16 mouse cellular contexts compared by ENCODE assay signal in genomic region chr14:19988410-19988809, GRCm38 (mm10). TPM values are rescaled to one million over a fixed set of nuclear protein-coding genes. Genes with fewer than 3 reads are reported as not detected.
A peak's percentile ranks its signal among the peaks of the same experiment; 100 is the strongest.
DNase-seq lines count a peak whose midpoint lies in the region; ATAC-seq and TF ChIP-seq lines count a peak whose summit lies in the region.
"Had no signal": no experiment of that assay in that cellular context is flagged by ENCODE, and none has a peak within 500 bp of the region (broad histone marks: within the 10 kb centered on the region; RNA-seq: fewer than 3 reads in every experiment).

No protein-coding gene starts in this region.

- no peaks in the 10 kb centered on the region for H3K36me3 ChIP-seq in testis, adult 2 months (ENCODE audit: control insufficient read depth, insufficient read depth, low read length)
- no peaks in the 10 kb centered on the region for H3K36me3 ChIP-seq in forebrain, postnatal 0 days (ENCODE audit: insufficient read depth)
- no peaks in the 10 kb centered on the region for H3K36me3 ChIP-seq in limb, embryonic 10.5 days
- H3K36me3 ChIP-seq: embryonic facial prominence, embryonic 12.5 days; limb, embryonic 13.5 days had no signal

- H3K27me3 ChIP-seq in testis, adult 2 months (ENCODE audit: control insufficient read depth, insufficient read depth, low read length) = no peaks in the 10 kb centered on the region
- no peaks in the 10 kb centered on the region for H3K27me3 ChIP-seq in forebrain, postnatal 0 days (ENCODE audit: insufficient read depth, low read length)
- H3K27me3 ChIP-seq in limb, embryonic 10.5 days (ENCODE audit: low read depth, poor library complexity, severe bottlenecking) = no peaks in the 10 kb centered on the region
- H3K27me3 ChIP-seq: embryonic facial prominence, embryonic 12.5 days; limb, embryonic 13.5 days had no signal

- no peak for TF ChIP-seq CTCF in testis, adult 2 months (IDR thresholded peaks at IDR 0.05; ENCODE audit: control insufficient read depth, insufficient read depth, insufficient replicate concordance, low read depth, low read length)
- TF ChIP-seq CTCF in forebrain, postnatal 0 days (IDR thresholded peaks at IDR 0.05; ENCODE audit: low read depth) = no peak

- no peak overlapping the region for H3K9ac ChIP-seq in forebrain, postnatal 0 days
- H3K9ac ChIP-seq: embryonic facial prominence, embryonic 12.5 days; limb, embryonic 13.5 days had no signal

- TF ChIP-seq POLR2A in testis, adult 2 months (IDR thresholded peaks at IDR 0.05; ENCODE audit: control insufficient read depth, low read depth, low read length) = no peak

- no peak overlapping the region for H3K27ac ChIP-seq in testis, adult 2 months (ENCODE audit: control insufficient read depth, insufficient read depth, low read depth, low read length)
- H3K27ac ChIP-seq in forebrain, postnatal 0 days (ENCODE audit: low read depth, low read length) = peak overlapping the region; percentile 42
- peak overlapping the region; percentile 77 for H3K27ac ChIP-seq in limb, embryonic 10.5 days
- H3K27ac ChIP-seq: embryonic facial prominence, embryonic 12.5 days; limb, embryonic 13.5 days had no signal

- WGBS in forebrain, postnatal 0 days = 90% methylated on average over 3 of the region's 3 CpGs
- 89% methylated on average over 3 of the region's 3 CpGs for WGBS in limb, embryonic 10.5 days

- no peak for DNase-seq in testis, postnatal 10 days (ENCODE audit: low spot score)
- no peak for DNase-seq in forebrain, postnatal 0 days
- DNase-seq in limb, embryonic 10.5 days (ENCODE audit: low spot score) = no peak
- no peak for DNase-seq in thymus, postnatal 36 days
- DNase-seq in cerebellum, postnatal 4 days (ENCODE audit: low spot score in 2 of 2) = no peak
- DNase-seq: cerebellum, postnatal 14 days; kidney, adult 8-10 months; kidney, postnatal 36 days; lung, postnatal 4 days; retina, postnatal 1 day had no signal

- peaks cover 14% of the 10 kb centered on the region for H3K4me1 ChIP-seq in testis, adult 2 months (ENCODE audit: control insufficient read depth, insufficient read depth, low read length)
- H3K4me1 ChIP-seq in forebrain, postnatal 0 days (ENCODE audit: insufficient read depth) = peaks cover 25% of the 10 kb centered on the region
- peaks cover 41% of the 10 kb centered on the region for H3K4me1 ChIP-seq in limb, embryonic 10.5 days

- no peaks in the 10 kb centered on the region for H3K9me3 ChIP-seq in forebrain, postnatal 0 days (ENCODE audit: low read length)
- no peaks in the 10 kb centered on the region for H3K9me3 ChIP-seq in limb, embryonic 10.5 days (replicated peaks)
- H3K9me3 ChIP-seq: embryonic facial prominence, embryonic 12.5 days; limb, embryonic 13.5 days had no signal

- peak overlapping the region; percentile 55 for H3K4me3 ChIP-seq in testis, adult 2 months (ENCODE audit: control insufficient read depth, low read depth, low read length)
- H3K4me3 ChIP-seq in forebrain, postnatal 0 days (ENCODE audit: low read depth, low read length) = no peak overlapping the region
- H3K4me3 ChIP-seq in limb, embryonic 10.5 days = no peak overlapping the region
- H3K4me3 ChIP-seq: embryonic facial prominence, embryonic 12.5 days; left cerebral cortex, adult 2 months; limb, embryonic 13.5 days had no signal

- no peak overlapping the region for H3K4me2 ChIP-seq in forebrain, postnatal 0 days (ENCODE audit: low read depth)
- H3K4me2 ChIP-seq: embryonic facial prominence, embryonic 12.5 days; limb, embryonic 13.5 days had no signal

- no peak for ATAC-seq in forebrain, postnatal 0 days
- ATAC-seq in cerebellum, adult (ENCODE audit: insufficient number of reproducible peaks, low FRiP score, low TSS enrichment) = no peak
- ATAC-seq: activated CD4-positive, CD25-positive, alpha-beta regulatory T cell, adult 4 months had no signal

RNA-seq across cellular contexts. Expression of gene Gng2, which starts 11.0 kb away (rescaled TPM):
- 0.48 and 0.65 TPM in 2 replicates for polyA plus RNA-seq in testis, adult 2 months (2012; rRNA removed)
- 447 and 546 TPM in 2 replicates for total RNA-seq in forebrain, postnatal 0 days (2014; rRNA removed)
- polyA plus RNA-seq in forebrain, postnatal 0 days (2015; fragmentation: Nextera tagmentation; extraction: Ambion mirVana) = 367 and 462 TPM in 2 replicates
- 63.9 and 72.1 TPM in 2 replicates for polyA plus RNA-seq in limb, embryonic 10.5 days (2016; fragmentation: Nextera tagmentation; extraction: Ambion mirVana)

Comparison
In these comparisons a context has a peak if more than half of its experiments do, and no peak if none do; other contexts are left out.
1. RNA of gene Gng2, which starts 11.0 kb away (polyA plus RNA-seq): 367 to 462 TPM in forebrain, postnatal 0 days and 63.9 to 72.1 TPM in limb, embryonic 10.5 days; 0.48 to 0.65 TPM in testis, adult 2 months; every median in the first group is over 10 times any median in the second.